Mouse (Mus musculus) kidney, adult 8-10 months (tissue): ENCODE results near the gene Hps3.
"Not testable (repeated sequence)": the region's sequence is repeated elsewhere in the genome, so short reads cannot be mapped to it uniquely, and the experiment has no call there.

Experiments
- DNase-seq, 2 experiments: peaks; one replicate each; pipeline ENCODE4 v3.0.0; 2022

Hps3 gene

GRCm38 (mm10) chr3:20034719-20035404 lies at the start of gene Hps3:
Hps3 (minus strand) TSS chr3:20035315.
- peak; percentile 87 to 89 for DNase-seq

GRCm38 (mm10) chr3:20082161-20082560 lies 47.0 kb upstream of the Hps3 start:
- no peak for DNase-seq

- no peak for DNase-seq
Measured at GRCm38 (mm10) chr3:20076145-20077053, 41.3 kb upstream of the Hps3 start.

GRCm38 (mm10) chr3:20058197-20058541 lies 23.1 kb upstream of the Hps3 start:
- no peak for DNase-seq

GRCm38 (mm10) chr3:20057306-20058196 lies 22.4 kb upstream of the Hps3 start, which contains the start of gene Hltf:
Hltf (plus strand) TSS chr3:20057811.
- peak; percentile 96 to 98 for DNase-seq

- DNase-seq: not testable (repeated sequence)
Measured at GRCm38 (mm10) chr3:20044736-20045135, 9.6 kb upstream of the Hps3 start.

GRCm38 (mm10) chr3:20041461-20041860 lies 6.3 kb upstream of the Hps3 start:
- peak in 1 of 2 experiments; percentile 26 for DNase-seq

- DNase-seq: no peak
Measured at GRCm38 (mm10) chr3:20036069-20036468, 954 bp upstream of the Hps3 start.

GRCm38 (mm10) chr3:20033761-20034718 lies 1.1 kb downstream of the Hps3 start:
- DNase-seq: peak; percentile 55 to 76

- no peak for DNase-seq
Measured at GRCm38 (mm10) chr3:20030807-20031206, 4.3 kb downstream of the Hps3 start.

- no peak for DNase-seq
Measured at GRCm38 (mm10) chr3:20028640-20029039, 6.5 kb downstream of the Hps3 start.

- no peak for DNase-seq
Measured at GRCm38 (mm10) chr3:20027788-20028187, 7.3 kb downstream of the Hps3 start.

- no peak for DNase-seq
Measured at GRCm38 (mm10) chr3:20026996-20027689, 8.0 kb downstream of the Hps3 start.

- DNase-seq: no peak
Measured at GRCm38 (mm10) chr3:20026481-20026880, 8.6 kb downstream of the Hps3 start.

- no peak for DNase-seq
Measured at GRCm38 (mm10) chr3:20023832-20024231, 11.3 kb downstream of the Hps3 start.

GRCm38 (mm10) chr3:20018076-20018475 lies 17.0 kb downstream of the Hps3 start:
- DNase-seq: no peak

- DNase-seq: no peak
Measured at GRCm38 (mm10) chr3:20014454-20014853, 20.7 kb downstream of the Hps3 start.

GRCm38 (mm10) chr3:20010905-20011304 lies 24.2 kb downstream of the Hps3 start:
- DNase-seq: not testable (repeated sequence)

GRCm38 (mm10) chr3:20010464-20010863 lies 24.7 kb downstream of the Hps3 start:
- DNase-seq: no peak

GRCm38 (mm10) chr3:20007759-20008158 lies 27.4 kb downstream of the Hps3 start:
- no peak for DNase-seq

- no peak for DNase-seq
Measured at GRCm38 (mm10) chr3:20007275-20007674, 27.8 kb downstream of the Hps3 start.
